Mouse (Mus musculus): ENCODE data around the gene Tcf7l2.

Gene Tcf7l2

DNA sequence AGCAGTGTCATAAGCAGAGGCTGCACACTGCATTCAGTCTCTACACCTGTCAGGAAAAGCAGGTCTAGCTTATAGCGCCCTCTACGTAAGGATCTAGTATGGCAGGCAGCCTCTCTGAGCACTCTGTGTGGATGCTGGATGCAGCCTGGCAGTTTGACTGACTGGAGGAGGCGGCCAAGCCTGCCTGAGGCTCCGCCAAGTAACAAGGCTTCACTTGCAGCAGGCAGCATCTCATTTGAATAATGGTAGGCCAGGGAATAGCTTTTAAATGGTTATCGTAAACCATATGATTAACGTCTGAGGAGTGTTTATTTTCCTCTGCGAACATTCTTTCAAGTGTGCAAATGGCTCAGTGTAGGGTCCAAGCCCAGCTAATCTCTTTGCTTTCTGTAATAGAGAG lies 167.4 kb downstream of the Tcf7l2 start:
- no peak for DNase-seq (ENCODE audit: low read depth, low spot score)

DNA sequence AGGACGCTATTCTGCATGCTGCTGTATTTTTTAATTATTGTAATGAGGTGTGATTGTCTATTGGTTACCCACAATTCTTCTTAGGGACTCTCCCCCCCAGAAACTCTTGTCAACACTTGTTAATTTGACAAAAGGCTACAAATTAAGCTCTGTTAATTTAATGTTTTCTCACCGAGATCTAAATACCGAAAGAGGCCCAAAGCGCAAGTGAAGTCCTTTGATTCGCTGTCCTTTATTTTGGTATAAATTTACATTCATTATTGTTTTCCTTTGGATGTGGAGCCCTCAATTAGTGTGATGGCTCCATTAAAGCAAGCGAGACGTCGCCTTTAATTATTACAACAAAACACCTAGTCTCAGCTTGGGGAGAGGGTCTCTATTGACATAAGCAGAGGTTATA lies 170.3 kb downstream of the Tcf7l2 start:
- no peak for DNase-seq (ENCODE audit: low read depth, low spot score)

DNA sequence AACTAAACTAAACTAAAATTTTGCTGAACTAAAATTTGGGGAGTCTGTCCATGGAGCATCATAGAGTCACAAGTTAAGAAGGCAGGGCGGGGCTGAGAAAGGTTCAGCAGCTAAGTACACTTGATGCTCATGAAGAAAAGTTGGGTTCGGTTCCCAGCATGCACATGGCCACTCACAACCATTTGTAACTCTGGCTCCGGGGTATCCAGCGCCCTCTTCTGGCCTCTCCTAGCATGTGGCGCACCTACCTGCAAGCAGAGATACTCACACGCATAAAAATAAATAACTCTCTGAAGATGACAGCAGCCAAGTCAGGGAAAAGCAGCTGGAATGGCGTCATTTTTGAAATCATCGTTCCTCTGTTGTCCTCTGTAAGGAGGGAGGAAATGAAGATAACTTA lies 171.2 kb downstream of the Tcf7l2 start:
- no peak for DNase-seq (ENCODE audit: low read depth, low spot score)

- DNase-seq (ENCODE audit: low read depth, low spot score) = no peak
These were observed 172.0 kb downstream of the Tcf7l2 start for GRCm38 (mm10) chr19:55913585-55913984.

DNA sequence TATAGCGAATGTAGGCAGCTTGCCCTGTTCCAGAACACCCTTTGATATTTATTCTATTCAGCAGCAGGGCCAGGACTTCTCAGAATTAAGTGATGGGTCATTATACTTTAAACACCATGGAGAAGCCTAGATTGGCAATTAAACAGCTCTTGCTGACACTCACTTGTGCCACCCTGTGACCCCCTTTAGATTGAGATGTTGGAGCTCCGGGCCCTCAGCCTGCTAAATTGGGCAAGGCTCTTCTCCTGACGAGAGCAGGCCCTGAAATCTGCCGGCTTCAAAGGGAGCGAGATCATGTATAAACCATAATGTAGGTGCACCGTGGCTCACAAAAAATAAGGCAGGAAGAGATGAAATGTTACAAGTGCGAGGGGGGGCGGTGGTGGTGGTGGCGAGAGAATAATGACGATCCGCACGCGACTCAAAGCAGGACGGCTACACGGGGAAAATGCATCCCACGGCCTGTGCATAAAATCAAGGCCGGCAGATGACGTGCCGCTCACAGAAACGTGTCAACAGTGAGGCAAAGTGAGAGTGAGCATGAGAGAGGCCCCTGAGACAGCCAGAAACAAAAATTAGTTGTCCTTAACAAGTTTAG lies 173.1 kb downstream of the Tcf7l2 start:
- no peak for DNase-seq (ENCODE audit: low read depth, low spot score)

- no peak for DNase-seq (ENCODE audit: low read depth, low spot score)
These were observed 173.9 kb downstream of the Tcf7l2 start for GRCm38 (mm10) chr19:55915506-55915905.

DNA sequence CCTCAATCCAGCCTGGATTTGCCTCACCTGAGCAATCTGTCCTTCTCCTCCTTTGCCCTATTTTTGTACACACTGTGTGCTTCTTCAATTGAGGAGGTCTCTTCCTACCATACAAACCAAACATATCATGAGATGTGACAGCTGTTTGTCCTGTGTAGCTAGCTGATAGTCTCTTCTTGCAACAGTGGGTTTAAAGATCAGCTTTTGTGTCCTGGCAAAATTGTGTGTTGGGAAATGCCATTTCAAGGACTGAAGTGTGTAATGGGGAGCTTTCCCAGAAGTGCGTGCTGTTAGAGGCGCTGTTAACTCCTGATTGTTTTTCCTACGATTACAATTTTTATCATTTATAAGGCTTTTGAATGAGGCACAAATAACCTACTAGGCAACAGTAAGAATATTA lies 174.6 kb downstream of the Tcf7l2 start:
- no peak for DNase-seq (ENCODE audit: low read depth, low spot score)

- DNase-seq (ENCODE audit: low read depth, low spot score) = no peak
These were observed 182.3 kb downstream of the Tcf7l2 start for GRCm38 (mm10) chr19:55923789-55924426.

DNA sequence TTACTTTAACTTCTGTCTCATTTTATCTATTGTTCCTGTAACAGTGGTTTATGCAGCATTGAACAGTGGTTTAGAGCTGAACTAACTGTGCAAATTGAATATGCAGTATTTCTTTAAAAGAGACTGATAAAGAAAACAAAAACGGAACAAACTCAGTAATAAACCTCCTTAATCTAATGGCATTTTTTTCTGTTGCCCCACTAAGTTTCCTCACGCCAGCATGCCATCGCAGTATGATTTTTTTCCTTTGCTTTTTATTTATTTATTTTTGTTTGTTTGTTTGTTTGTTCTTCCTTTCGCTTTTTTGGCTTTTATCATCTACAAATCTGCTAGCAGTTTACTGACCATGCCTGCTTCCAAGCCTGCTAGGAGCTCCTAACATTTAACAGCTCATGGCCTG lies 183.2 kb downstream of the Tcf7l2 start:
- DNase-seq (ENCODE audit: low read depth, low spot score) = no peak

GRCm38 (mm10) chr19:55925425-55925803 lies 183.8 kb downstream of the Tcf7l2 start:
- no peak for DNase-seq (ENCODE audit: low read depth, low spot score)

GRCm38 (mm10) chr19:55925804-55926521 lies 184.3 kb downstream of the Tcf7l2 start:
- no peak for DNase-seq (ENCODE audit: low read depth, low spot score)

DNA sequence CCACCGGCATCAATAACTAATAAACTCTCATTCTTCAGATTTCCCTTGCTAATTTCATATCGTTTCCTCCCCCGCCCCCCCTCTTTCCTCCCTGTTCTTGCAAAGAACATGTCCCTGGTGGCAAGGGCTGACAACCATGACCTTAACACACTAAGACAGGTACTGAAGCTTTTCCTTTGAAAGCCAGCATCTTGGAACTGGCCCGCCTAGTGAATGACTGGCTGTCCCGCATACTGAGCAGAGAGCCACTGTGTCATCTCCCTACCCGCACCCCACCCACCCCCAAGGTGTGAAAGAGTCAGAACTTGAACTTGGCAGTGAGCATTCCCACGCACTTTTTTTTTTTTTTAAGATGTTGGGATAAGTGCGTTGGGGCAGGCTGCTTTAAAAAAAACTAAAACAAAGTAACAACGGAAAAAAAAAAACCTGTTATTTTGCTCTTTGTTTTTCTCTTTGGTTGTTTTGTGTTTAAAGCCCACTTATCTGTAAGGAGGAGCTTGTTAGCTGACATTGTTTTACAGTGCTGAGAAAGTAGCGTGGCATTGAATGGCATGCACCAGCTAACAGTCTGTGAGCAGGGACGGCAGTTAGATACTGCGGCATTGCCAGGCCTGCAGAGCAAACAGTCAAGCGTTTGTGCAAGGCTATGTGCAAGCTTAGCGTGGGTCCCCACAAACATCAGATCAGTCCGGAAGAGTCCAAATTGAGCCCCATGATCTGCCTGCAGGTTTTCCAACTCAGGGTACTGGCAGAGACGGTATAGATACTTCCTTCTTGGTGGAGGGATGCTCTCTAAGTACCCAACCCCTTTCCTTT lies 185.4 kb downstream of the Tcf7l2 start:
- no peak for DNase-seq (ENCODE audit: low read depth, low spot score)

DNA sequence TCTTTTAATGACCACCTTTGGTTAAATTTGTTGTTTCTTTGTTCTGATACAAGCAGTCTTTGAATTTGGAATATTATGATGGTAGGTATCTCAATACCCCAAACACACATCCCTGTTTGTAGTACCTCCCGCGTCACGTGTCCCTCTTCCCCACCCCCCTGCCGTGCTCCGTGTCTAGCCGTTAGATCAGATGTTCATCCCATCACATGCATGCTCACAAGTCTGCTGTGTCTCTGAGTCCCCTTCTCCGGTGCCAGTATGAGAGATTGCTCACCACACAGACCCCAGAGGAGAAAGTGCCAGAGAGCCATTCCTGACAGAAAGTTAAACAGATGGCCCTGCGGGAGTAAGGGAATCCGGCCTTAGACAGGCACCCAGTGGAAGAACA lies 186.0 kb downstream of the Tcf7l2 start:
- no peak for DNase-seq (ENCODE audit: low read depth, low spot score)

- no peak for DNase-seq (ENCODE audit: low read depth, low spot score)
These were observed 187.1 kb downstream of the Tcf7l2 start for GRCm38 (mm10) chr19:55928674-55929073.

GRCm38 (mm10) chr19:55931642-55932041 lies 190.0 kb downstream of the Tcf7l2 start:
- DNase-seq (ENCODE audit: low read depth, low spot score) = no peak

- DNase-seq (ENCODE audit: low read depth, low spot score) = no peak
These were observed 192.5 kb downstream of the Tcf7l2 start for GRCm38 (mm10) chr19:55933947-55934729.

DNA sequence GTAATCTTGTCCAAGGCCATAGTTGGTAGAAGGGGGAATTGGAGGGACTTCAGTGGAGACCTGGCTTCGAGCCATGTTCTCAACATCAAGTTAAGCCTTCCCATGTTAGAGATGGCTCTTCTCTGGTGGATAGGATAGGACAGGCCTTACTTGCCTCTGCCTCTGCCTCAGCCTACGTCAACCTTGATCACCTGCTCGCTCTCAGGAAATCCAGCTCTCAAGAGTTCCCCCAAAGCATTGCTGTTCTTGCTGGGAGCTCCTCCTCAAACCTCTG lies 193.0 kb downstream of the Tcf7l2 start:
- DNase-seq (ENCODE audit: low read depth, low spot score) = no peak

DNA sequence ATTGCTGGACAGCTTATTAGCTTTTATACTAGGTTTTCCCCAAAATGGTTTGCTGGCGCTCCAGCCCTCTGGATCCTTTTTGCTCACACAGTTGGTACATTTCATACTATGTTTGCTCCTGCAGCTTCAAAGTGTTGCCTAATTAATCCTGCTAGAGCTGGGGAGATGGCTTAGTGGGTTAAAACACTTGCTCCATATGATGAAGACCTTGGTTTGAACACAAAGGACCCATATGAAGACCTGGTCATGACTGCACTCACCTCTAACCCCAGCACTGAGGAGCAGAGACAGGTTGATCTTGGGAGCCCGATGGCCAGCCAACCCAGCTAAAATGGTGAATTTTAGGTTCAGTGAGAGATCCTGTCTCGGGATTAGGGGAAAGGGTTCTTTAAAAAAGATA lies 195.4 kb downstream of the Tcf7l2 start:
- no peak for DNase-seq (ENCODE audit: low read depth, low spot score)

- DNase-seq (ENCODE audit: low read depth, low spot score) = no peak
These were observed 196.8 kb downstream of the Tcf7l2 start for GRCm38 (mm10) chr19:55938254-55939046.

- no peak for DNase-seq (ENCODE audit: low read depth, low spot score)
These were observed 197.5 kb downstream of the Tcf7l2 start for GRCm38 (mm10) chr19:55939090-55939489.

GRCm38 (mm10) chr19:55939719-55940118 lies 198.1 kb downstream of the Tcf7l2 start:
- DNase-seq (ENCODE audit: low read depth, low spot score) = no peak

Measured in telencephalon, adult 2 months (tissue).